Mouse (Mus musculus): ENCODE data around the gene Nisch.
A peak's percentile ranks its signal among the peaks of the same experiment; 100 is the strongest.

Gene Nisch

GRCm38 (mm10) chr14:31161191-31161590 lies 55.6 kb downstream of the Nisch start:
- no peak for DNase-seq (ENCODE audit: low read depth)

GRCm38 (mm10) chr14:31160196-31161150 lies 56.3 kb downstream of the Nisch start:
- no peak for DNase-seq (ENCODE audit: low read depth)

- no peak for DNase-seq (ENCODE audit: low read depth)
Measured at GRCm38 (mm10) chr14:31145694-31146093, 71.1 kb downstream of the Nisch start.

DNA sequence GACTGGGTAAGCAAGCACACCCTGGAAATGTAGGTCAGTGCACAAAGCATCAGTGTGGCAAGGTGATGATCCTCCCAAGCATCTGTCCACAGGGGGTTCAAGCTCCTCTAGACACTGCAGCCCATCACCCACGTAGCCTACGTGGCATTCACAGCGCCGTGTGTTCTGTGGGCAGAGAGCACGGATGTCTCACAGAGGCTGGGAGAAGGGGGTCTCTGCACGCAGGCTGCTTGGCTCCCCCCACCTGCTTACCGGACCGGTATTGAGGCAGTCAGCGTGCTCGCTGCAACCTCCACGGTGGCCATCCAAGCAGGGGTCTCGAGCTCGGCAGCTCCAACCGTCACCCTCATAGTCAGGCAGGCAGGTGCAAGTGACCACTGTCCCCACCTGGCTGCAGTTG lies 75.7 kb downstream of the Nisch start:
- DNase-seq (ENCODE audit: low read depth): no peak

DNA sequence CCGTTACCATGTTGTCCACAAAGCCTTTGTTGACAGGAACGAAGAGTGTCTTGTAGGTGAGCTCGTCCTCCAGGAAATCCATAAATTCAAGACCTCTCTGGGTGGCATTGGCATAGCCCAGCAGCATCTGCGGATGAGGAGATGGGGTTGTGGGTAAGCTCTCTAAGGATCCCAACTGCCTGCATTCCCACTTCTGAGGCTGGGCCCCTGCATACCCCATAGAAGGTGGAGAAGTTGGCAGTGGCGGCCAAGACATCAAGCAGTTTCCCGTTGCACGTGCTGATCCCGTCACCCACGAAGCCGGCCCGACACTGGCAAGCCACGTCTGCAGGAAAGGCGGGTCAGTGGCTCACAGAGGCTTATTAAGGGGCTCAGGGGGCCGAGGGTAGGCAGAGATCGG lies 76.6 kb downstream of the Nisch start:
- DNase-seq (ENCODE audit: low read depth): no peak

DNA sequence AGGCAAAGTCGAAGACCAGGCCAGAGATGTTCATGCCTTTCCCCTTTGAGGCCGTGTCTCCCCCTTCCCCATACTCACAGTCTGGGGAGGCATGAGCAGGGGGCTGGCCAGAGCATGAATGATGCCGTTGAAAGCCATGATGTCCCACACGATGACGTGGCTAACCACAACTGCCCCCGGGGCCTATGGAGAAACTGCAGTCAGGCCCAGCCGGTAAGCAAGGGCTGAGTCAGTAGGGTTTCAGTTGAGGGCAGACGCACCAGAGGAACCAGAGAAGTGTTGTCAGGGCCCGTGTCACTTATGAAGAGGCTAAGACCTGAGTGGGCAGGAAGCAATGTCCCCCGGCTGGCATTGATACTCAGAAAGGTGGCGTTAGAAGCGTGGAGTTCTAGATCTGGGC lies 77.1 kb downstream of the Nisch start:
- DNase-seq (ENCODE audit: low read depth): no peak

GRCm38 (mm10) chr14:31138897-31139429 lies 77.8 kb downstream of the Nisch start:
- no peak for DNase-seq (ENCODE audit: low read depth)

DNA sequence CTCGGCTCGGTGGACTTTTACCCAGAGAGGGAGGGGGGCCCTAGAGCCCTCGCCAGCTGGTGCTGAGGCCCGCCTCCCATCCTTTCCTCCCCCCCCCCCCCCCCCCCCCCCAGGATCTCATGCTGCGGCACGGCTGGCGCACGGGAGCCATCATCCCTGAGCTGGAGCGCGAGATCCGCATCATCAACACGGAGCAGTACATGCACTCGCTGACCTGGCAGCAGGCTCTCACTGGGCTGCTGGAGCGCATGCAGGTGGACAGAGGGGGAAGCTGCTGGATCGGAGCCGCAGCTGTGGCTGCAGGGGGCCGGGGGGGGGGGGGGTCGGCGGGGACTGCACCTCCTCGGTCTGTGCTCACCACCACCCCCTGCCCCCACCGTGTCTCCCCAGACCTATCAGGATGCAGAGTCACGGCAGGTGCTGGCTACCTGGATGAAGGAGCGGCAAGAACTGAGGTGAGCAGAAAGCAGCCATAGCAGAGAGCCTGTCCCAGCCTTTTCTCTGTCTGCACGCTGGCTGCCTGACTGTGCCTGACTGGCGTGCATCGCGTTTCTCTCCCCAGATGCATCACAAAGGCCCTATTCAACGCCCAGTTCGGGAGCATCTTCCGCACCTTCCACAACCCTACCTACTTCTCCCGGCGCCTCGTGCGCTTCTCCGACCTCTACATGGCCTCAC lies 78.4 kb downstream of the Nisch start:
- DNase-seq (ENCODE audit: low read depth): no peak

DNA sequence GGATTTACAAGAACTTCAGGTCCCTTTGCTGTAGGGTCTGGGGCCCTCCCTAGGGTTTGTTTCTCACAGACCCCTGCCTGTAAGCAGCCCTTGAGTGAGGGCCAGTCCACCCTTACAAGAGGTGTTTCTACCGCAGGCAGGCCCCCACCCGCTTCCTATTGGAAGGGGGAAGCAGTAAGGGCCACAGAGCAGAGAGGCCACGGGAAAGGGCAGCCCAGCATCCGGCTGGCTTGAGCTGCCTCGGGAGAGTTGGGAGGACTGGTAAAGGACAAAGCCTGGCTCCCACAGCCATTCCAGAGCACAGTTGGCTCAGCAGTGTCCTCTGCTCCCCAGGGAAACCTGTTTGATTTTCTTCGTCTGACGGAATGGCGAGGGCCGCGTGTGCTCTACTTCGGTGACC lies 79.0 kb downstream of the Nisch start:
- DNase-seq (ENCODE audit: low read depth): no peak

DNA sequence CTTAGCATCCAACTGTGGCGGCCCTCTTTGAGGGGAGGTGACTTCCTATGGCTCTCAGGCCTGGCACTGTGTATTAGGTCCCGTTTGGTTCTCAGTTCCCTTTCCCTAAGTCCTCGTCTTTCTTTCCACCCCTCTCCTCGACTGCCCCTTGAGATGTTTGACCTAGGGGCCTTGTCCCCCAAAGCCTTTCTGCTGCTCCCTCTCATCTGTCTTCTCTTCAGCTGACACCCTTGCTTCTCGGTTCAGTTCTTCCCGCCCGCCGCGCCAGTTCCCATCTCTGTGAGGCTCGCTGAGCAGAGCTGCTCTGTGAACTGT lies 79.5 kb downstream of the Nisch start:
- DNase-seq (ENCODE audit: low read depth): no peak

GRCm38 (mm10) chr14:31136411-31137280 lies 80.1 kb downstream of the Nisch start:
- no peak for DNase-seq (ENCODE audit: low read depth)

- DNase-seq (ENCODE audit: low read depth): no peak
Measured at GRCm38 (mm10) chr14:31135495-31136410, 81.0 kb downstream of the Nisch start.

- peak; percentile 20 for DNase-seq (ENCODE audit: low read depth)
Measured at GRCm38 (mm10) chr14:31134015-31135000, 82.4 kb downstream of the Nisch start.

- no peak for DNase-seq (ENCODE audit: low read depth)
Measured at GRCm38 (mm10) chr14:31133023-31133665, 83.6 kb downstream of the Nisch start.

DNA sequence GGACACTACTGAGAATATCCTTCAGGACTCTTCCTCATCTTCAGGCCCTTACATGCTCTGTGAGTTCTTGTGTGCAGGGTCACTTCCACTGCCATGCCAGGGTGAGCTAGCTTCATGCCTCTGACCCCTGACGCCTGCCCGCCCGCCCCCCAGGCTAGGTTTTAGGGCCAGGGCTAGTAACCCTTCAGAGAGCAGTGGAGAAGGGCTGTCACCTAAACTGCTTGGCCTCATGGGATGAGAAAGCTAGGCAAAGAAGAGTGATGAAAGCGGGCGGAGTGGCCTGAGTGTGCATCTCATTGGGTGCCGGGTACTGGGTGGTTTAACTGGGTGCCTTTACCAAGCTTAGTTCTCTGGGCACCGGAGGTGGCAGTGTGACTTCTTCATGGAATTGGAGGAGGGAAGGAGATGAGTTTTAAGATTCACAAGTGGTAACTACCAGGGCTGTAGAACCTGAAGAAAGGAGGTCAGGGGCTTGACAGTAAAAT lies 84.2 kb downstream of the Nisch start:
- DNase-seq (ENCODE audit: low read depth): no peak

DNA sequence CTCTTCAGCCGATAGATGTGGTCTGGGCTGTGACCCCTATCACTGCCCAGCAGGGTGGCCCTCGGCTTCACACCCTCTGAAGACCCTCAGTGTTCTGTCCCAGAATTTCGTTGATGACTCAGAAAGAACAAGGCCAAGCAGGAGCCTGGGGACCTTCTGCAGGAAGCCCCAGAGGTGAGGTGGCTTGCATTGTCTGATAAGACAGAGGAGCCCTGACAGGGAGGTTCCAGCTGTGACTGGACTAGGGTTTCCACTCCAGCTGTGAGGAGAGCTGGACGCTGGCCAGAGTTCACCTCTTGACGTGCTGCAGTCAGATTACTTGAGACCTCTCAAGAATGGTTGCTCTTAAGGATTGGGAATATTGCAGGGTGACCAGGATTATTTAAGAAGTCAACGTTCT lies 84.7 kb downstream of the Nisch start:
- no peak for DNase-seq (ENCODE audit: low read depth)

GRCm38 (mm10) chr14:31131272-31131821 lies 85.4 kb downstream of the Nisch start:
- no peak for DNase-seq (ENCODE audit: low read depth)

GRCm38 (mm10) chr14:31130236-31131220 lies 86.2 kb downstream of the Nisch start, which contains the start of gene Nt5dc2:
Nt5dc2 (plus strand) TSS chr14:31131053.
- peak; percentile 13 for DNase-seq (ENCODE audit: low read depth)

Measured in fibroblast of lung, adult 2 months (primary cell).